Mouse (Mus musculus): ENCODE measurements around the gene Gng4.

GRCm38 (mm10) chr13:13862346-13862745, 78.5 kb downstream of the Gng4 start:
- no peak for TF ChIP-seq CTCF (IDR thresholded peaks at IDR 0.05; ENCODE audit: borderline replicate concordance, insufficient read depth, low read length)
- TF ChIP-seq POLR2A (IDR thresholded peaks at IDR 0.05; ENCODE audit: low read depth, low read length): no peak

All from embryonic fibroblast, embryonic 13.5 days (primary cell).